Mouse (Mus musculus): ENCODE measurements around the gene Mgat5. TPM values are rescaled to one million over a fixed set of nuclear protein-coding genes. Genes with fewer than 3 reads are reported as not detected.
A peak's percentile ranks its signal among the peaks of the same experiment; 100 is the strongest.

The Mgat5 gene
- polyA plus RNA-seq, 1 experiment, result 29.3 TPM

GRCm38 (mm10) chr1:127369538-127369937 is 164.7 kb downstream of the Mgat5 start:
- TF ChIP-seq POLR2A (IDR thresholded peaks at IDR 0.05; ENCODE audit: borderline replicate concordance, extremely low read depth, insufficient read depth, insufficient read length, poor library complexity, severe bottlenecking) (no peak), CTCF (IDR thresholded peaks at IDR 0.05; ENCODE audit: borderline replicate concordance, extremely low read depth, insufficient read depth, insufficient read length) (no peak)
- DNase-seq (ENCODE audit: low read depth), result no peak

- TF ChIP-seq CTCF (IDR thresholded peaks at IDR 0.05; ENCODE audit: borderline replicate concordance, extremely low read depth, insufficient read depth, insufficient read length) (no peak), POLR2A (IDR thresholded peaks at IDR 0.05; ENCODE audit: borderline replicate concordance, extremely low read depth, insufficient read depth, insufficient read length, poor library complexity, severe bottlenecking) (no peak)
- no peak for DNase-seq (ENCODE audit: low read depth)
Observed at GRCm38 (mm10) chr1:127372096-127372495, 167.3 kb downstream of the Mgat5 start.

GRCm38 (mm10) chr1:127373559-127373958 is 168.7 kb downstream of the Mgat5 start:
- TF ChIP-seq CTCF (IDR thresholded peaks at IDR 0.05; ENCODE audit: borderline replicate concordance, extremely low read depth, insufficient read depth, insufficient read length), result no peak
- no peak for TF ChIP-seq POLR2A (IDR thresholded peaks at IDR 0.05; ENCODE audit: borderline replicate concordance, extremely low read depth, insufficient read depth, insufficient read length, poor library complexity, severe bottlenecking)
- DNase-seq (ENCODE audit: low read depth), result peak; percentile 59

DNA sequence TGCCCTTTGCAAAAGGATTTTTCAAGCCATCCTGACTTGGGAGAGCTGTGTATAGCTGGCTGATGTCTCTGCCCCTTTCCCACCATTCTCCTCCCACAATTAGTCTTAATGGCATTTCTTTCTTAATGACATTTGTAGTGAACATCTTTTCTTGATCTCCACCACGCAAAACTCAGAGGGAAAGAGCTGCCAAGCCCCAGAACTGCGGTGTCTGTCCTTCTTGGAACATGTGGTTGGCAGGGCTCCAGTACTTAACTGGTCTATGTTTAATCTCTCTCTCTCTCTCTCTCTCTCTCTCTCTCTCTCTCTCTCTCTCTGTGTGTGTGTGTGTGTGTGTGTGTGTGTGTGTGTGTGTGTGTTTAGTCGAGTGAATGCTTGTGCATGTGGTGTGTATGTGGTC is 169.3 kb downstream of the Mgat5 start:
- DNase-seq (ENCODE audit: low read depth), result peak; percentile 47
- TF ChIP-seq CTCF (IDR thresholded peaks at IDR 0.05; ENCODE audit: borderline replicate concordance, extremely low read depth, insufficient read depth, insufficient read length), result no peak
- TF ChIP-seq POLR2A (IDR thresholded peaks at IDR 0.05; ENCODE audit: borderline replicate concordance, extremely low read depth, insufficient read depth, insufficient read length, poor library complexity, severe bottlenecking), result no peak

DNA sequence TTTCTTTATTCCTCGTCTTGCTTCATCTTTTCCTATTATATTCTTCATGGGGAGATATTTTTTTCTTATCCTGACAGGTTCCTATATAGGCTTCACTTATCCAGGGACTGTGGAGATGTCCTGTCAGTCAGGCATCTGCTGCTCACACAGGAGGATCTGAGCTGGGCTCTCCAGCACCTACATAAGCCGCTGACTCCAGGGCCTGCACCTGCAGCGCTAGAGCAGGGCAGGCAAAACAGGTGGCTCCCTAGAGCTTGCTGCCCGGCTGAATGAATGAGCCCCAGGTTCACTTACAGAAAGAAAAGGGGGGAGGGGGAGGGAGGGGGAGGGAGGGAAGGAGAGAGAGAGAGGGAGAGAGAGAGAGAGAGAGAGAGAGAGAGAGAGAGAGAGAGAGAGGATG is 175.3 kb downstream of the Mgat5 start:
- DNase-seq (ENCODE audit: low read depth), result no peak
- no peak for TF ChIP-seq POLR2A (IDR thresholded peaks at IDR 0.05; ENCODE audit: borderline replicate concordance, extremely low read depth, insufficient read depth, insufficient read length, poor library complexity, severe bottlenecking)
- no peak for TF ChIP-seq CTCF (IDR thresholded peaks at IDR 0.05; ENCODE audit: borderline replicate concordance, extremely low read depth, insufficient read depth, insufficient read length)

DNA sequence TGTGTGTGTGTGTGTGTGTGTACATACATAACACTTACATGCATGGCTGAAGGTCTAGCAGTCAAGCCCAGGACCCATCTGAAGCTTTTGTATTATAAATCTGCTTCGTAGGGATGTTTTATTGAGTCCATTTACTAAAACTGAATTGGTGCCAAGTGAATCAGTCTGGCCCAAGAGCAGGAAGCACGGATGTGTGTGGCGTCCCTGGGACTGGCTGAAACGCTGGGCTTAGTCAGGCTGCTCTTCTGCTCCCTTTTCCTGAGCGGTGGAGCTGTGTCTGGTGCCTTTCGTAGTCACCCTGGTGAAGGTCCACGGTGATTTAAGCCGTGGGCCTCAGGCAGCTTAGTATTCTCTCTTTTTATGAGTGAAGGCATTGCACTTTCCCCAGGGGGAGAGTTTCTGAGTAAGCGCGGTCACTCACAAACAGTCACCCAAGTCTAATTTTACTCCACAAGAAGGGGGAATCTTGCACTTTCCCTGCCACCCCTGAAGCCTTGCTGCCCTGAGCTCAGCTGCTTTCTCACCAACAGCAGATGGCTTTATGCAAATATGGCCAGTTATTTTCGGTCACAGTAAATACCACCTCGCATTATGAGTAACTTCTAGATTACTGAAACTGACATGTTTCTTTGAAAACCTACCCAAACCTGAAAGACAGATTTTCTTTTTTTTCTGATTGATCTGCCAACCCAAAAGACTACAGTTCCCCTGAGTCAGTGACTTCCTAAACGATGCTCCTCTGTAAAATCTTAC is 176.1 kb downstream of the Mgat5 start:
- TF ChIP-seq CTCF (IDR thresholded peaks at IDR 0.05; ENCODE audit: borderline replicate concordance, extremely low read depth, insufficient read depth, insufficient read length) (no peak), POLR2A (IDR thresholded peaks at IDR 0.05; ENCODE audit: borderline replicate concordance, extremely low read depth, insufficient read depth, insufficient read length, poor library complexity, severe bottlenecking) (no peak)
- peak; percentile 71 for DNase-seq (ENCODE audit: low read depth)

GRCm38 (mm10) chr1:127383071-127383470 is 178.3 kb downstream of the Mgat5 start:
- TF ChIP-seq CTCF (IDR thresholded peaks at IDR 0.05; ENCODE audit: borderline replicate concordance, extremely low read depth, insufficient read depth, insufficient read length) (no peak), POLR2A (IDR thresholded peaks at IDR 0.05; ENCODE audit: borderline replicate concordance, extremely low read depth, insufficient read depth, insufficient read length, poor library complexity, severe bottlenecking) (no peak)
- DNase-seq (ENCODE audit: low read depth), result no peak

DNA sequence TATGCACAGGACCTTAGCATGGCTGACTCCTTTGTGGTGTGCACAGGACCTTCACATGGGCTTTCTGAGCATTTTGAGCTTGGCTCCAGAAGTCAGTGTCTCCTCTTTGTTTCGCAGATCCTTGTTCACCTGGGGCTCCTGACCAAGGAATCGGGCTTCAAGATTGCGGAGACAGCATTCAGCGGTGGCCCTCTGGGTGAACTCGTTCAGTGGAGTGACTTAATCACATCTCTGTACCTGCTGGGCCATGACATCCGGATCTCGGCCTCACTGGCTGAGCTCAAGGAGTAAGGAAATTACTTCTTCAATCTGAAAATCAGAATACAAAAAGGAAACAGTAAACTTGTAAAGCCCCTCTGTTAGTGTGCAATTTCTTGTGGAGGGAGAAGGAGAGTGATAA is 182.4 kb downstream of the Mgat5 start:
- TF ChIP-seq CTCF (IDR thresholded peaks at IDR 0.05; ENCODE audit: borderline replicate concordance, extremely low read depth, insufficient read depth, insufficient read length), result no peak
- TF ChIP-seq POLR2A (IDR thresholded peaks at IDR 0.05; ENCODE audit: borderline replicate concordance, extremely low read depth, insufficient read depth, insufficient read length, poor library complexity, severe bottlenecking), result no peak
- DNase-seq (ENCODE audit: low read depth), result no peak

GRCm38 (mm10) chr1:127387661-127388060 is 182.8 kb downstream of the Mgat5 start:
- TF ChIP-seq POLR2A (IDR thresholded peaks at IDR 0.05; ENCODE audit: borderline replicate concordance, extremely low read depth, insufficient read depth, insufficient read length, poor library complexity, severe bottlenecking) (no peak), CTCF (IDR thresholded peaks at IDR 0.05; ENCODE audit: borderline replicate concordance, extremely low read depth, insufficient read depth, insufficient read length) (no peak)
- no peak for DNase-seq (ENCODE audit: low read depth)

GRCm38 (mm10) chr1:127394716-127395115 is 189.9 kb downstream of the Mgat5 start:
- TF ChIP-seq CTCF (IDR thresholded peaks at IDR 0.05; ENCODE audit: borderline replicate concordance, extremely low read depth, insufficient read depth, insufficient read length) (no peak), POLR2A (IDR thresholded peaks at IDR 0.05; ENCODE audit: borderline replicate concordance, extremely low read depth, insufficient read depth, insufficient read length, poor library complexity, severe bottlenecking) (no peak)
- DNase-seq (ENCODE audit: low read depth), result no peak

DNA sequence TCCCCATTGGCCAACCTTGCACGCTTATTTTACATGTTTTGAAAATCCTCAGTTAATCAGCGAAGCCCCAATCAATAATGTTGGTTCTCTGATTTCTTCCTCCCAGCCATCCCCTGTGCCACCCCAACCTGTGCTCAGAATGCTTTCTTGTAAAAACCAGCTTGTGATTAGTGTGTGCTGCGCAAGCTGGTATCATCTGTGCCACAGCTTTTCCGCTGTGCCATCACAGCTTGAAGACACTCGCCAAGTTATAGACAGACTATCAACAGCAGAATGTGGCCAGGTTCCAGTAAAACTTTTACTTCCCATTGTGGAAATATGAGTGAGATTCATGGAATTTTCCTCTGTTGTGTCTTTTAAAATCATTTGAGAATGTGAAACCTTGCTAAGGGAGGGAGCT is 190.9 kb downstream of the Mgat5 start:
- peak; percentile 43 for DNase-seq (ENCODE audit: low read depth)
- TF ChIP-seq POLR2A (IDR thresholded peaks at IDR 0.05; ENCODE audit: borderline replicate concordance, extremely low read depth, insufficient read depth, insufficient read length, poor library complexity, severe bottlenecking) (no peak), CTCF (IDR thresholded peaks at IDR 0.05; ENCODE audit: borderline replicate concordance, extremely low read depth, insufficient read depth, insufficient read length) (no peak)
